In genomic region chr13:30736721-30737120, GRCm38 (mm10) we compare ENCODE assay signal across 27 mouse cellular contexts. TPM values are rescaled to one million over a fixed set of nuclear protein-coding genes. Genes with fewer than 3 reads are reported as not detected.
DNase-seq lines count a peak whose midpoint lies in the region; ATAC-seq and TF ChIP-seq lines count a peak whose summit lies in the region.
"Had no signal": no experiment of that assay in that cellular context is flagged by ENCODE, and none has a peak within 500 bp of the region (broad histone marks: within the 10 kb centered on the region; RNA-seq: fewer than 3 reads in every experiment).

No protein-coding gene starts in this region.

- H3K4me1 ChIP-seq in spleen, adult 2 months (ENCODE audit: control insufficient read depth, insufficient read depth, insufficient read length), result peaks cover 18% of the 10 kb centered on the region; the same call in 1 of the 2 replicates
- H3K4me1 ChIP-seq in CH12.LX (ENCODE audit: control insufficient read depth in 1 of 2, insufficient read depth in 2 of 2), result peaks cover 39 to 80% of the 10 kb centered on the region in 2 experiments
- H3K4me1 ChIP-seq in intestine, postnatal 0 days (replicated peaks; ENCODE audit: control insufficient read depth, insufficient read depth, low read length), result no peaks in the 10 kb centered on the region
- H3K4me1 ChIP-seq: embryonic facial prominence, embryonic 12.5 days; embryonic facial prominence, embryonic 15.5 days; heart, embryonic 12.5 days; heart, embryonic 15.5 days; hindbrain, embryonic 10.5 days; hindbrain, embryonic 13.5 days had no signal

- no peaks in the 10 kb centered on the region for H3K36me3 ChIP-seq in spleen, adult 2 months (ENCODE audit: control insufficient read depth, insufficient read depth, low read length)
- H3K36me3 ChIP-seq in CH12.LX (replicated peaks in 1 of 2; ENCODE audit: control insufficient read depth in 1 of 2, insufficient read depth in 1 of 2, low read length in 1 of 2), result no peaks in the 10 kb centered on the region
- no peaks in the 10 kb centered on the region for H3K36me3 ChIP-seq in intestine, postnatal 0 days (ENCODE audit: control insufficient read depth, insufficient read depth)
- H3K36me3 ChIP-seq: embryonic facial prominence, embryonic 12.5 days; embryonic facial prominence, embryonic 15.5 days; heart, embryonic 12.5 days; heart, embryonic 15.5 days; hindbrain, embryonic 10.5 days; hindbrain, embryonic 13.5 days had no signal

- H3K9ac ChIP-seq in CH12.LX (ENCODE audit: insufficient read depth, low read depth), result peak overlapping the region; percentile 46; the same call in 1 of the 2 replicates
- H3K9ac ChIP-seq in intestine, postnatal 0 days (ENCODE audit: low read depth, low read length), result no peak overlapping the region
- H3K9ac ChIP-seq: embryonic facial prominence, embryonic 12.5 days; embryonic facial prominence, embryonic 15.5 days; forebrain, postnatal 0 days; heart, embryonic 12.5 days; heart, embryonic 15.5 days; hindbrain, embryonic 13.5 days had no signal

- in situ Hi-C loops in CH12.LX (cut with MboI; ENCODE audit: low pct_ligation_motif_present, low pct_unique_long_range_greater_than_20kb, low sequenced_read_pairs), result no loop called here

- 41% methylated on average over 5 of the region's 5 CpGs for WGBS in spleen, adult 2 months
- 80% methylated on average over 5 of the region's 5 CpGs for WGBS in intestine, postnatal 0 days

- DNase-seq in spleen, adult 2 months (ENCODE audit: low read depth in 1 of 2, low spot score in 2 of 2), result peak in 1 of 2 experiments; percentile 47
- no peak for DNase-seq in spleen, postnatal 4 days (ENCODE audit: low spot score in 2 of 2)
- DNase-seq in CH12.LX (ENCODE audit: extremely low read depth), result no peak
- DNase-seq in frontal cortex, postnatal 14 days (ENCODE audit: low spot score in 2 of 2), result no peak
- DNase-seq: adrenal gland, adult 8-10 months; adrenal gland, postnatal 25 days; cerebellum, adult 2 months; cerebellum, adult 9-11 months; cerebellum, postnatal 25 days; forebrain, postnatal 0 days; gastrocnemius, postnatal 25 days; heart, adult 18-20 months; heart, postnatal 10 days; heart, postnatal 36 days had no signal

- H3K27ac ChIP-seq in spleen, adult 2 months (ENCODE audit: insufficient read depth, low read length), result peak overlapping the region; percentile 72
- H3K27ac ChIP-seq in CH12.LX (ENCODE audit: insufficient read depth, low read depth), result peak overlapping the region; percentile 97
- no peak overlapping the region for H3K27ac ChIP-seq in intestine, postnatal 0 days (ENCODE audit: low read depth, low read length)
- H3K27ac ChIP-seq: embryonic facial prominence, embryonic 12.5 days; embryonic facial prominence, embryonic 15.5 days; heart, embryonic 15.5 days; hindbrain, embryonic 10.5 days; hindbrain, embryonic 13.5 days had no signal

- peak overlapping the region; percentile 4; the same call in 1 of the 2 replicates for H3K4me2 ChIP-seq in CH12.LX (ENCODE audit: insufficient read depth, low read depth, poor library complexity, severe bottlenecking)
- no peak overlapping the region for H3K4me2 ChIP-seq in intestine, postnatal 0 days (replicated peaks; ENCODE audit: low read depth)
- H3K4me2 ChIP-seq: embryonic facial prominence, embryonic 12.5 days; embryonic facial prominence, embryonic 15.5 days; heart, embryonic 12.5 days; heart, embryonic 15.5 days; hindbrain, embryonic 13.5 days had no signal

- no peaks in the 10 kb centered on the region for H3K27me3 ChIP-seq in spleen, adult 2 months (ENCODE audit: control insufficient read depth, insufficient read depth, low read length)
- no peaks in the 10 kb centered on the region for H3K27me3 ChIP-seq in CH12.LX (replicated peaks)
- H3K27me3 ChIP-seq in intestine, postnatal 0 days (replicated peaks; ENCODE audit: control insufficient read depth, insufficient read depth, low read length), result no peaks in the 10 kb centered on the region
- H3K27me3 ChIP-seq: embryonic facial prominence, embryonic 12.5 days; embryonic facial prominence, embryonic 15.5 days; heart, embryonic 12.5 days; heart, embryonic 15.5 days; hindbrain, embryonic 13.5 days had no signal

- H3K4me3 ChIP-seq in spleen, adult 2 months (ENCODE audit: extremely low read depth, insufficient read depth, insufficient read length), result no peak overlapping the region
- peak overlapping the region in 1 of 3 experiments; percentile 23 for H3K4me3 ChIP-seq in CH12.LX (replicated peaks in 1 of 3; ENCODE audit: low read depth in 2 of 3, low read length in 2 of 3, poor library complexity in 1 of 3)
- no peak overlapping the region for H3K4me3 ChIP-seq in intestine, postnatal 0 days (ENCODE audit: low read depth, low read length)
- H3K4me3 ChIP-seq: embryonic facial prominence, embryonic 12.5 days; embryonic facial prominence, embryonic 15.5 days; heart, embryonic 12.5 days; heart, embryonic 15.5 days; hindbrain, embryonic 10.5 days; hindbrain, embryonic 13.5 days had no signal

- no peak; the same call in 1 of the 2 replicates for TF ChIP-seq RAD21 in CH12.LX (IDR thresholded peaks at IDR 0.05; ENCODE audit: low read depth, low read length)

- TF ChIP-seq EP300 in CH12.LX (IDR thresholded peaks at IDR 0.05; ENCODE audit: low read length), result peak; percentile 76

- no peaks in the 10 kb centered on the region for H3K79me2 ChIP-seq in CH12.LX (replicated peaks; ENCODE audit: control insufficient read depth, extremely low read depth, insufficient read depth, poor library complexity, severe bottlenecking)

- dilution Hi-C loops in CH12.LX (cut with MboI; ENCODE audit: extremely low pct_ligation_motif_present, extremely low pct_unique_long_range_greater_than_20kb, low sequenced_read_pairs), result no loop called here

- ATAC-seq in neutrophil, adult 5-6 weeks (ENCODE audit: extremely low read depth, insufficient number of reproducible peaks, low FRiP score, poor library complexity, severe bottlenecking), result peak; percentile 57; the same call in 1 of the 2 replicates
- no peak for ATAC-seq in intestine, postnatal 0 days
- ATAC-seq: activated CD4-positive, CD25-positive, alpha-beta regulatory T cell, adult 4 months; CD4-positive, CD25-positive, alpha-beta regulatory T cell, adult 4 months; forebrain, embryonic 14.5 days; forebrain, postnatal 0 days; hindbrain, embryonic 16.5 days had no signal

- TF ChIP-seq CTCF in spleen, adult 2 months (IDR thresholded peaks at IDR 0.05; ENCODE audit: extremely low read depth, insufficient read depth, insufficient read length, insufficient replicate concordance), result no peak
- no peak for TF ChIP-seq CTCF in CH12.LX (conservative IDR thresholded peaks at IDR 0.05 in 1 of 2, IDR thresholded peaks at IDR 0.05 in 1 of 2; ENCODE audit: low read depth in 2 of 2, low read length in 2 of 2)
- no peak for TF ChIP-seq CTCF in intestine, postnatal 0 days (IDR thresholded peaks at IDR 0.05; ENCODE audit: low read depth)

- H3K9me3 ChIP-seq in CH12.LX (replicated peaks; ENCODE audit: low read length), result peaks cover 2% of the 10 kb centered on the region
- no peaks in the 10 kb centered on the region for H3K9me3 ChIP-seq in intestine, postnatal 0 days (ENCODE audit: control insufficient read depth)
- H3K9me3 ChIP-seq: embryonic facial prominence, embryonic 12.5 days; embryonic facial prominence, embryonic 15.5 days; heart, embryonic 12.5 days; heart, embryonic 15.5 days; hindbrain, embryonic 10.5 days; hindbrain, embryonic 13.5 days had no signal

- no peak for TF ChIP-seq POLR2A in spleen, adult 2 months (IDR thresholded peaks at IDR 0.05; ENCODE audit: low read depth, low read length)
- peak; percentile 45; the same call in 1 of the 2 replicates for TF ChIP-seq POLR2A in CH12.LX (IDR thresholded peaks at IDR 0.05; ENCODE audit: low read depth, low read length)

TF ChIP-seq in CH12.LX, 34 proteins besides CTCF, POLR2A, EP300 and RAD21 (continues in another document):
- TF ChIP-seq JUND (conservative IDR thresholded peaks at IDR 0.05; ENCODE audit: low read depth, low read length) (peak; percentile 36; the same call in 1 of the 2 replicates), ELF1 (IDR thresholded peaks at IDR 0.05; ENCODE audit: low read depth, low read length) (no peak), MAX (IDR thresholded peaks at IDR 0.05; ENCODE audit: low read length) (peak; percentile 79), ZKSCAN1 (IDR thresholded peaks at IDR 0.05; ENCODE audit: borderline replicate concordance, low read depth, low read length) (no peak), CHD1 (IDR thresholded peaks at IDR 0.05; ENCODE audit: low read depth, low read length) (no peak), USF1 (IDR thresholded peaks at IDR 0.05; ENCODE audit: low read depth, low read length) (no peak), MXI1 (IDR thresholded peaks at IDR 0.05; ENCODE audit: low read depth, low read length) (peak; percentile 75; the same call in 1 of the 2 replicates), E2F4 (IDR thresholded peaks at IDR 0.05; ENCODE audit: insufficient replicate concordance, low read depth, low read length) (no peak), MEF2A (IDR thresholded peaks at IDR 0.05; ENCODE audit: borderline replicate concordance, low read depth, low read length) (peak; percentile 64; the same call in 1 of the 2 replicates), SIN3A (IDR thresholded peaks at IDR 0.05; ENCODE audit: low read length) (peak; percentile 34; the same call in 1 of the 2 replicates), BHLHE40 (IDR thresholded peaks at IDR 0.05; ENCODE audit: low read depth, low read length) (peak; percentile 90), HCFC1 (IDR thresholded peaks at IDR 0.05; ENCODE audit: low read depth, low read length) (no peak), PAX5 (IDR thresholded peaks at IDR 0.05; ENCODE audit: low read length) (no peak), NELFE (IDR thresholded peaks at IDR 0.05; ENCODE audit: low read depth, low read length) (no peak), SMC3 (IDR thresholded peaks at IDR 0.05; ENCODE audit: low read depth, low read length) (no peak), ETS1 (conservative IDR thresholded peaks at IDR 0.05; ENCODE audit: low read depth, low read length) (peak; percentile 78), UBTF (IDR thresholded peaks at IDR 0.05; ENCODE audit: low read depth, low read length) (no peak), MAFK (IDR thresholded peaks at IDR 0.05; ENCODE audit: insufficient replicate concordance, low read length) (peak; percentile 42; the same call in 1 of the 2 replicates), MYC (IDR thresholded peaks at IDR 0.05; ENCODE audit: low read depth, low read length) (peak; percentile 34; the same call in 1 of the 2 replicates), ZNF384 (IDR thresholded peaks at IDR 0.05; ENCODE audit: low read depth, low read length) (0 out of 2 replicates have a peak, but pooled peaks have one; percentile 7), POLR2AphosphoS2 (IDR thresholded peaks at IDR 0.05; ENCODE audit: low read depth, low read length) (no peak)

RNA-seq across cellular contexts. Expression of gene Irf4, which starts 12.3 kb away (rescaled TPM):
- polyA plus RNA-seq in spleen, adult 2 months (2012; rRNA removed), result 16.2 and 17.4 TPM in 2 replicates
- total RNA-seq in CH12.LX (2012; rRNA removed) (115 and 138 TPM in 2 replicates), CH12.LX (2014; rRNA removed) (122 and 142 TPM in 2 replicates)
- 74.5 and 81.7 TPM in 2 replicates for polyA plus RNA-seq in CH12.LX (2012; ENCODE audit: insufficient read length, low read depth)
- 62.0 and 67.5 TPM in 2 replicates for total RNA-seq in neutrophil, adult 5-6 weeks (2017)
- polyA plus RNA-seq in intestine, postnatal 0 days (2015; fragmentation: Nextera tagmentation; extraction: Ambion mirVana), result 0.05 and 0.12 TPM in 2 replicates
- polyA plus RNA-seq: C2C12; hindbrain, embryonic 10.5 days had no signal

Comparison
In these comparisons a context has a peak if more than half of its experiments do, and no peak if none do; other contexts are left out.
1. RNA of gene Irf4, which starts 12.3 kb away (polyA plus RNA-seq): 74.5 to 81.7 TPM in CH12.LX and 16.2 to 17.4 TPM in spleen, adult 2 months; 0.05 to 0.12 TPM in intestine, postnatal 0 days; every median in the first group is over 10 times any median in the second.